Mouse (Mus musculus) kidney, adult 2 months (tissue): ENCODE data around the gene Rpl10-ps3. TPM values are rescaled to one million over a fixed set of nuclear protein-coding genes. Genes with fewer than 3 reads are reported as not detected.
A peak's percentile ranks its signal among the peaks of the same experiment; 100 is the strongest.

ENCODE experiments used
- DNase-seq: peaks from one replicate; pipeline ENCODE4 v3.0.0; 2021
- H3K27ac ChIP-seq: fragments of 200-500 bp; 2 replicates; pipeline ENCODE4 v1.5.1; 2012; ENCODE audit warnings: low read depth, low read length, control low read depth, inconsistent platforms; ENCODE audit not compliant: insufficient read depth
- H3K27me3 ChIP-seq: fragments of 200-500 bp; replicated peaks from 2 replicates; pipeline ENCODE4 v1.6.1; 2012; ENCODE audit warnings: mild to moderate bottlenecking, moderate library complexity, low read length, inconsistent platforms; ENCODE audit not compliant: control insufficient read depth, insufficient read depth
- H3K36me3 ChIP-seq: fragments of 200-500 bp; 2 replicates; pipeline ENCODE4 v1.6.1; 2012; ENCODE audit warnings: mild to moderate bottlenecking, moderate library complexity, low read length, inconsistent platforms; ENCODE audit not compliant: control insufficient read depth, insufficient read depth
- H3K4me1 ChIP-seq: fragments of 200-500 bp; 2 replicates; pipeline ENCODE4 v1.6.1; 2011; ENCODE audit warnings: low read length; ENCODE audit not compliant: control insufficient read depth, insufficient read depth
- H3K4me3 ChIP-seq: fragments of 200-500 bp; 2 replicates; pipeline ENCODE4 v1.5.1; 2011; ENCODE audit warnings: mild to moderate bottlenecking, low read depth, low read length, control low read depth; ENCODE audit not compliant: insufficient read depth
- CTCF ChIP-seq: fragments of 200-500 bp; conservative IDR thresholded peaks from 2 replicates; pipeline ENCODE4 v1.5.1; 2011; ENCODE audit warnings: low read depth, mild to moderate bottlenecking, control low read depth, low read length, moderate library complexity, mixed read lengths; ENCODE audit not compliant: insufficient read depth, insufficient read length
- POLR2A ChIP-seq: fragments of 200-500 bp; IDR thresholded peaks from one replicate; pipeline ENCODE4 v1.6.1; 2011; ENCODE audit warnings: low read depth, low read length, control low read depth
- WGBS: fragments of 180-500 bp; shearing (Covaris S2); methylation state at CpG from one replicate; pipeline ENCODE4 v1.1.7; 2018; 5-methylcytosine and 5-hydroxymethylcytosine counted together
- polyA plus RNA-seq: library from polyadenylated mRNA; depleted of rRNA; stranded (reverse); fragments of >200 nt; gene quantifications from 2 replicates; pipeline ENCODE4 v1.2.3, GENCODE M21; 2012

Gene Rpl10-ps3
- polyA plus RNA-seq, 1 experiment, result 97.7 TPM

DNA sequence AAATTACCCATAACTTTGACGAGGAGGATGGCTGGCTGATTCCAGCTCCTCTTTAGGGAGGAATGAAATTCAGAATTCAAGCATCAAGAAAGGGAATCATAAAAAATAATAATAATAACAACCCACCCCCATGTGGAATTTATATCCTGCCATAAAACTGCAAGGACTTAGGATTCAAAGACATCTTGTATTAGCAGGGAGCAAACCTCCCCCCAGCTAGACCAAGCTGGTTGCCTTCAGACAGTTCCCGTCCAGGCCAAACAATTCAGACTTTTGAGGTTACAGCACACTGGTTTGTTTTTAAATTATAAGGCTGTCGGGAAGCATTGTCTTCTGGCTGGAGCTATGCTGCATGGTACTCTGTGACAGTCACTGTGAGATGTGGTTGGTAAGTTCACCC lies 17.8 kb upstream of the Rpl10-ps3 start:
- H3K4me3 ChIP-seq, result no peak overlapping the region
- TF ChIP-seq CTCF, result no peak
- no peak for TF ChIP-seq POLR2A
- H3K27ac ChIP-seq, result no peak overlapping the region
- H3K36me3 ChIP-seq, result no peaks in the 10 kb centered on the region
- H3K27me3 ChIP-seq, result no peaks in the 10 kb centered on the region
- no peak for DNase-seq
- H3K4me1 ChIP-seq, result no peaks in the 10 kb centered on the region
- 17% methylated on average over 3 of the region's 3 CpGs for WGBS

DNA sequence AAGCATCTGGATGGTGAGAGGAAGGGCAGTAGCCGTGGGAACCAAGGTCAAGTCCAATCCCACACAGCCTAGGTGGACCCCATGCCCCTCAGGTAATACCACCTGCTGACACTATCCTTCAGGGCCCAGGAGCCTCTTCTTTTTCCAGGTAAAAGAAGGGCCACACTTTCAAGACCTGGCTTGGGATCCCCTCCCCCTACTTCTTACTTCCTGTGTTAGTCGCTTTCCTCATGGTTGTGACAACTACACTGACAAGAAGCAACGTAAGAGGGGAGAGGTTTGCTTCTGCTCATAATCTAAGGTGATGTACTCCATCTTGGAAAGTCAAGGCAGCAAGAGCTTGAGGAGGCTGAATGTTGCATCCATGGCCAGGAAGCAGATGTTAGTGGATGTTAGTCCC lies 15.6 kb upstream of the Rpl10-ps3 start:
- H3K27me3 ChIP-seq, result no peaks in the 10 kb centered on the region
- no peak for TF ChIP-seq POLR2A
- no peaks in the 10 kb centered on the region for H3K4me1 ChIP-seq
- H3K27ac ChIP-seq, result no peak overlapping the region
- WGBS, result 81% methylated on average over 3 of the region's 3 CpGs
- no peak overlapping the region for H3K4me3 ChIP-seq
- no peaks in the 10 kb centered on the region for H3K36me3 ChIP-seq
- DNase-seq, result no peak

DNA sequence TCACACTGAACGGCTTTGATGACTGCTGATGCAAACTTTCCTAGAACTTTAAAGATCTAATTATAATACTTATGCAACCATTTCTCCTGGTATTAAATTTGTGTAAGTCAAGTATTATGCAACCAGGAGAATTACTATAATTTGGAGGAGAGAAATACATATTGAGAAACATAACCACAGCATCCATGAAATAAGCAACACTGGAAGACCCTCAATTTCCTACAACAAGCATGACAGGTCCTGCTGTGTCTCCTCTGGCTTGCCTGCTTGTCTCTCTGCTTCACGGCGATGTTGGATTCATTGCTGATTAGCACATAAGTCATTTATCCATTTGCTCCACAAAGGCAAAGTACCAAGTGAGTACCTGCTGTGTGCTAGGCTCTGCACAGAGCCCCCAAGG lies 12.6 kb upstream of the Rpl10-ps3 start:
- Histone ChIP-seq H3K4me1 (no peaks in the 10 kb centered on the region), H3K27ac (no peak overlapping the region), H3K4me3 (no peak overlapping the region), H3K27me3 (no peaks in the 10 kb centered on the region), H3K36me3 (no peaks in the 10 kb centered on the region)
- WGBS, result 80% methylated on average over 3 of the region's 3 CpGs
- TF ChIP-seq POLR2A (no peak), CTCF (no peak)
- DNase-seq, result no peak

DNA sequence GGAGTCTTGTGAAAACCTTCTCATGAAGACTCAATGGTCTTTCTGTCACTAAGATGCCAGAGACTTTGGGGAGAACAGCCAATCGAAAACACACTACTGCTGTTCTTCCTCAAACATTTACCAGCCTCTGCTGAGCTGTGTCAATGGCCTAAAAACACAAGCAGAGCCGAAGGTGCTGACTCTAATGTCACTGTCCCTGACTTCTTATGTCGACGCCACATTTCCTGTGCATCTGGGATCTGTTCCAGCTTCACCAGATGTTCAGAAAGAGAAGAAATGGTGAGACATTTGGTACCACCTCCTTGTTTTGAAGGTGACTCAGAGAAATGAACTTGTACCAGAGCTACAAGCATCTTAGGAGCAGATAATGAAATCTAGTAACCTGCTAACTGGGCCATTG lies 7.0 kb upstream of the Rpl10-ps3 start:
- Histone ChIP-seq H3K27ac (no peak overlapping the region), H3K4me1 (no peaks in the 10 kb centered on the region; the same call in 1 of the 2 replicates), H3K4me3 (no peak overlapping the region), H3K27me3 (no peaks in the 10 kb centered on the region), H3K36me3 (no peaks in the 10 kb centered on the region)
- DNase-seq, result peak; percentile 61
- TF ChIP-seq POLR2A (no peak), CTCF (no peak)
- 53% methylated on average over 4 of the region's 4 CpGs for WGBS

DNA sequence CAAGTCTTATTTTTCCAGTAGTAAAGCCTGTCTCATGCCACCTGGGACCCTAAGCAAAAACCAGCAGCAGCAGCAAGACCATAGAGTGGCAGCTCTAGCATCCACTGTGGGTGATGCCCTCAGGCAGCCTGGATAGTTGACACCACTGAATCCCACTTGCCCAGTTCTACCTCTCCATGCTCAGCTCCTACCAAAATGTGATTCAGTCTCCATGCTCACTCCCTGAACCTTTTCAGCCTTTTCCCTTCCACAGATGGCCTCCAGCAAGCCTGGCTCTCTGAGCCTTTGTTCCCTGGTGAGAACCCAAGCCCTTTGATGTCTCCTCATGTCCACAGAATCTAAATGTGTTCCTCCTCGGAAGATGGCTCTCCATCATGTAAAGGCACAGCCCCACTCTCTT lies 5.8 kb upstream of the Rpl10-ps3 start:
- no peak overlapping the region for H3K27ac ChIP-seq
- WGBS, result 72% methylated on average over 1 of the region's 1 CpGs

DNA sequence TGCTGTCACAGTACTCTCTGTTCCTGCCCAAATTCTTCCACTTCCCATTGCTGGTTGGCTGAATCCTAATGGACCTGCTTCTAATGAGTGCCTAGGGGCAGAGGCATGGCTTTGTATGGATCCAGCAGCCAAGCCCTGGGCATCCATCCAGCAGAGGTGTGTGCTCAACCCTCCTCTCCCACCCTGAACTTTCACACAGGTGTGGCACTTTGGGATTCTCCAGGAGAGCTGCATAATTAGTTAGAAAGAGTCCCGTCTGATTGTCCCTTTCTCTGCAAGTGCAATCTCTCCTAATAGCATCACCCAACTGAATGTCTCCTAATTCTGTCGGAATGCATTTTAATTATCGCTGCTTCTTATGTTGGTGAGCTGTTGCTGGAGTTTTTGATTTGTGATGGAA lies 4.4 kb upstream of the Rpl10-ps3 start:
- no peak for TF ChIP-seq CTCF
- no peak for TF ChIP-seq POLR2A
- no peak overlapping the region for H3K4me3 ChIP-seq
- no peaks in the 10 kb centered on the region for H3K27me3 ChIP-seq
- no peaks in the 10 kb centered on the region; the same call in 1 of the 2 replicates for H3K4me1 ChIP-seq
- WGBS, result 42% methylated on average over 3 of the region's 3 CpGs
- peak; percentile 51 for DNase-seq
- H3K36me3 ChIP-seq, result no peaks in the 10 kb centered on the region
- peak overlapping the region; percentile 39; the same call in 1 of the 2 replicates for H3K27ac ChIP-seq

More for the DNA sequence above, 5.8 kb upstream of the Rpl10-ps3 start:
- TF ChIP-seq POLR2A, result no peak
- TF ChIP-seq CTCF, result no peak
- H3K4me3 ChIP-seq, result no peak overlapping the region
- no peaks in the 10 kb centered on the region; the same call in 1 of the 2 replicates for H3K4me1 ChIP-seq
- DNase-seq, result no peak
- H3K36me3 ChIP-seq, result no peaks in the 10 kb centered on the region
- no peaks in the 10 kb centered on the region for H3K27me3 ChIP-seq

DNA sequence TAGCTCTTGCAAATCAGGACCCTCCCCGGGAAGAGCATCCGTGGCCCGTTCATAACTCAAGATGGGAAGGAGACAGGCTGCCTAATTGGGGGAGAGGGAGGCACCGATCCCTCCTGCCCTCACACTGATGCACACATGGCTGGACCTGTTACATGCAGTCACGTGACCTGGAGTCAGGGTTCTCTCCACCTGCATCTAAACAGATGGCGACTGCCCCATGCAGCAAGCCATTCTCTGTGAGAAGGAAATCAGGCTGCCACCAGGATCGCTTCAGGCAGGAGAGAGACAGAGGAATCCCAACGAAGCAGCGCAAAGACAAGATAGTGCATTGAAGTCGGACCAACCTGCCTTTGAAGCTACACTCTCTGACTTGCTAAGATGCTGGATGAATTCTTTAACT lies 3.5 kb upstream of the Rpl10-ps3 start:
- Histone ChIP-seq H3K4me3 (no peak overlapping the region), H3K4me1 (no peaks in the 10 kb centered on the region; the same call in 1 of the 2 replicates), H3K27me3 (no peaks in the 10 kb centered on the region), H3K36me3 (no peaks in the 10 kb centered on the region), H3K27ac (no peak overlapping the region)
- WGBS, result 67% methylated on average over 10 of the region's 10 CpGs
- DNase-seq, result no peak
- TF ChIP-seq POLR2A (no peak), CTCF (no peak)
